Mouse (Mus musculus) layer of hippocampus, adult 8-10 months (tissue): ENCODE measurements around the gene Rhbdl3. TPM values are rescaled to one million over a fixed set of nuclear protein-coding genes. Genes with fewer than 3 reads are reported as not detected.

ENCODE experiments used
- DNase-seq, 2 experiments: peaks; one replicate each; pipeline ENCODE4 v3.0.0; 2022; ENCODE audit warnings: low spot score in 2 of 2
- total RNA-seq, 4 experiments: library from RNA; stranded (reverse); gene quantifications; 2 replicates each; pipeline ENCODE4 v1.2.4; 2022

Rhbdl3 gene
- 10 to 100 TPM; 26.0 to 29.6 (median 28.2) TPM for total RNA-seq

DNA sequence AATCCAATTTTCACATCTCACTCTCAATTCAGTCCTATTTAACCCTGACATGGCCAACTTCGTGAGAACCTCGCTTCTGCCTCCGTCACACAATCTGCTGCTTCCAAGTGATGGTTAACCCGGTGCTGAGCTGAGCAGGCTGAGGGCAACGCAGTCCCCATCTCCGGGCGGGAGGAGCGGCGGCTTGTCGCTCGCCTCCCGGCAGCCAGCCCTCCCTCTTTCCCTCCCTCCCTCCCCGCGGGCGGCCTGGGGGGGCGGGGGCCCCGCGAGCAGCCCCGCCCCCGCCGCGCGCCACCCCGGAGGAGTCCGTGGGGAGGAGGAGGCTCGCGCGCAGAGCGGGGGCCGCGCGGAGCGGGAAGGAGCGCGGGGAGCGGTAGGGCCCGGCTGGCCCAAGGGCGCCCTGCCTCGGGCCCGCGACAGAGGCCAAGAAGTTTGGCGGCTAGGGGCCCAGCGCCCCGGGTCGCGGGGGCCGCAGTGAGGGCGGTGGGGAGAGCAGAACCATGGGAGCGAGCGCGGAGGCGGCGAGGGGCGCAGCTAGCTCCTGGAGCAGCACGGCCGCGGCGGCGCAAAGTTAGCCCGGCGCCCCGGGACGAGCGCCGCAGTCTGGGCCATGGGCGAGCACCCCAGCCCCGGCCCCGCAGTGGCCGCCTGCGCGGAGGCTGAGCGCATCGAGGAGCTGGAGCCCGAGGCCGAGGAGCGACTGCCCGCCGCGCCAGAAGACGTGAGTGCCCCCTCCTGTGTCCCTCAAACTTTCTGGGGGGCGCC lies at the start of gene Rhbdl3:
TSS of gene Rhbdl3 (plus strand) at position 362 of the 765 bp plus-strand sequence.
- DNase-seq, result peak in 1 of 2 experiments; percentile 41

DNA sequence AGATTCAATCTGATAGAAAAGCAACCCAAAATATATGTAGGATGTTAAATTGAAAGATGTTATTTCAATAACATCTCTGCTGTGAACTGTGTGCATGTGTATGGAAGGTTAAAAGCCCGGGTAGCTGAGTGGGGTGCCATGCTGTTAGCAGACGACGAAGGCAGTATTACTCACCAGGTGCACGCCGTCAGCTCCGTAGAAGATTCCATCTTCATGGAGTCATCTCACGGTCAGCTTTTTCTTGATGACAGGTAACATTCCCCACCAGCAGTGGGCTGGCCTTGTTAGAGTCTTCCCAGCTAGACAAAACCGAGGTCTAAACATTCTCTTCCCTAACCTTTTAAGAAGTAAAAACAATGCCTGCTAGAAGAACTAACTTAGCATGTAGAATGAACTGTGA lies 36.6 kb upstream of the Rhbdl3 start:
- DNase-seq, result no peak

DNA sequence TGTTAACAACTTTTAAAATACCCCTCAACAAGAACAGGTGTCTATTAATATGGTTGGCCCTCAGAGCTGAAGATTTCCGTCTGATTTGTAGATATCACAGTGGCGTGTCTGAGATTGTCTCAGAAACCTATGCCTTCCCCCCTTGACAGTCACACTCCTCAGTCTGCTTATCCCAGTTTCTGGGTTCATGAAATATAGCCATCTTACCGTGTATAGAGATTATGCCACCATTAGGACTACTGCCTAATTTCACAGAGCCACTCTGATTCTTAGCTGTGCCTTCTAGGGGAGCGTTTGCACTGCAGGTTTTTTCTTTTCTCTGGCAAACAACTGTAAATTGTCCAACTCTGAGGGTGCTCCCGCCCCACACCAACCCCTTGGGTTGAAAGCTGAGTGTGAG lies 29.6 kb upstream of the Rhbdl3 start:
- DNase-seq, result no peak

DNA sequence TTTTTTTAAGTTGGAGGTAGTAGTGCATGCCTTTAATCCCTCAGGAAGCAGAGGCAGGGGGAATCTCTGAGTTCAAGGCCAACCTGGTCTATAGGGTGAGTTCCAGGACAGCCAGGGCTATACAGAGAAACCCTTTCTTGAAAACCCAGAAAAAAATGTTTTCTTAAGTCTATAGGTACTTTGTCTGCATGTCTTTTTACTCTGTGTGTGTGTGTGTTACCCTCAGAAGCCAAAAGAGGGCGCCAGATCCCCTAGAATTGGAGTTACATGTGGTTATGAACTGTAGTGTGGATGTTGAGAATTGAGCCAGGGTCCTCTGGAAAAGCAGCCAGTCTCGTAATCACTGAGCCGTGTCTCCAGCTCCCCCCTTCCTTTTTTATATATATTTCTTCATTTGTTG lies 25.7 kb upstream of the Rhbdl3 start:
- no peak for DNase-seq

DNA sequence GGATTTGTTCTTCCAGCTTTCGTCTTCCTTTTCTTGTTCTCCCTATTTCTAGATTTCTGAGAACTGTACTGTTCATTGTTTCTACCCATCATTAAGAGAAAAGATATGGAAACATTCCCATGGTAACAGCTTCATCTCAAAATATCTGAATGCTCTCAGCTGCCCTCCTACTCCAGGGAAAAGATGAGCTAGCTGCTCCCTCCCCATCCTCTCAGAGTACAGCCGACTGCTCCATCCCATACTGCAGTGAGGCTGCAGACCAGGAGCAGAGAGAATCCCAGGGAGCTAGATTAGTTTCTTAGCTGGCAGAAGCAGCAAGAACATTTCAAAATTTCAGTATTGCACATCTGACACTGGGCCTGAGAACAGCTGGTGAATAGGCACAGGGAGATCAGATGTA lies 22.7 kb upstream of the Rhbdl3 start:
- no peak for DNase-seq

DNA sequence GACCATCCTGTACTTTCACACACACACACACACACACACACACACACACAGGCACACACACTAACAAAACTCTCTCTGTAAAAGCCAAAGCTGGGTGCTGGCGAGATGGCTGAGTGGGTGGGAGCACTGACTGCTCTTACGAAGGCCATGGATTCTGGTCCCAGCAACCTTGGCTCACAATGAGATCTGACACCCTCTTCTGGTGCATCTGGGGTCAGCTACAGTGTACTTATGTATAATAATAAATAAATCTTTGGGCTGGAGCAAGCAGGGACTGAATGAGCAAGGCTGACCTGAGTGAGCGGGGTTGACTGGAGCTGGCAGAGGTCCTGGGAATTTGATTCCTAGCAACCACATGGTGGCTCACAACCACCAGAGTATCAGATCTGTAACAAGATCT lies 16.9 kb upstream of the Rhbdl3 start:
- no peak for DNase-seq

DNA sequence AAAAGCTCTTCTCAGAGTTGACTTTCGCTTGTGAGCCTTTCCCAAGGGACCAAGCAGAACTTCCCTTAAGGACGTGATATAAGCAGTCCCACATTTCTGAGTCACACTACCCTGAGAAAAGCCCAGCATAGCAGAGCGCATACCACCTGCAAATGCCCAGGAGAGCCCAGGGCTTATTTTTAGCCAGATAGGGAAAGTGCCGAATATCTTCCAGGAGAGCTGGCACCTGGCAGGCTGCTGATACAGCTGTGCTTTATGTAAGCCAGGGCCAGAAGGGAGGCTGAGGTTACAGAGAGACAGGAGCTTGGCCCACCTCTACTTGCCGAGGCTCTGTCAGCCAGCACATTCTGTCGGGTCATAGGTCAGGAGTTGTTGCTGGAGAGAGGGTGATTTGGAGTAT lies 16.1 kb upstream of the Rhbdl3 start:
- DNase-seq, result no peak

DNA sequence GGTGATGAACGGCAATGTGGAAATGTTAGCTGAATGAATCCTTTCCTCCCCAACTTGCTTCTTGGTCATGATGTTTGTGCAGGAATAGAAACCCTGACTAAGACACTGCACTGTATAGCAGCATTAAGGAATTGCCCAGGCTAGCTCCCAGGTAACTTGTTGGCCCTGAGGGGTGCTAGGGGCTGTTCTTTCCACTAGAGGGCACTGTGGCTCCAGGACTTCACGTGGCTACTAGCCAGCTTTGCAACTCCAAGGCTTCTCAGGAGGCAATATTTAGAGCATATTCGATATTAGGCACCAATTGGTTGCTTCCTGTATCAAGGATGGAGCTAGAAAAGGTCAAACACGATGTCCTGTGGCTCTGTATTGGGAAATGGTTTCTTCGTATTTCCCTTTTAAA lies 13.6 kb upstream of the Rhbdl3 start:
- peak in 1 of 2 experiments; percentile 75 for DNase-seq

DNA sequence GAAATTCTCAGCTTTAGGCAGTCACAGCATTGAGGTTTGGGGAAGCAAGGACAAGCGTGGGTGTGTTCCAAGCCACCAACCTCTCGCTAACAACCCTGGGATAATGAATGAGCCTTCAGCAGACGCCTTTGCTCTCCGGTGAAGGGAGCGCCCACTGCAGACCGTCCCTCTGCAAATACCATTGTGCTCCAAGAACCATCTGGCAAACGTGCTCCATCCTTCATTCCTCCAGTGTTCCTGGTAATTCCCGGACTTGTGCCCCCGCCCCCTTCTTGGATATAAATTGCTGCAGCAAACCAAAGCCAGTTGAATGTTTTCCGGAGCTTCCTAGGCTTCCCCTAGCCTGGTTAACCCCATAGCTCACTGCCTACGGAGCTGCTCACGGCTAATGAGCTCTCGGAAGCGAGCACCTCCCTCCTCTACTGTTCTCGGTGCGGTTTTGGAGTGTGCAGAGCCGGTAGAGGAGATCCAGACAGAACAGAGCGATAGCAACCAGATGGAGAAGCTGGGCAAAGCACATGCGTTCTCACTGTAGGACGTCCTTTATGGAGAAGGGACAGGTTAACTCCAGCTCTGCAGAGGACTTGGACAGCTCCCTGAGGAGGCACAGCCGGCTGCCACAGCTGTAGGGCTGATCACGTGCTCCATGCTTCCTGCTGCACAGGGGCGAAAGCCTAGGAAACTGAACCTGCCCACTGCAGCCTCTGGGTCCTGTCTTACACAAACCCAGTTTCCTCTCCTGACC lies 10.8 kb upstream of the Rhbdl3 start:
- peak; percentile 51 to 63 for DNase-seq

DNA sequence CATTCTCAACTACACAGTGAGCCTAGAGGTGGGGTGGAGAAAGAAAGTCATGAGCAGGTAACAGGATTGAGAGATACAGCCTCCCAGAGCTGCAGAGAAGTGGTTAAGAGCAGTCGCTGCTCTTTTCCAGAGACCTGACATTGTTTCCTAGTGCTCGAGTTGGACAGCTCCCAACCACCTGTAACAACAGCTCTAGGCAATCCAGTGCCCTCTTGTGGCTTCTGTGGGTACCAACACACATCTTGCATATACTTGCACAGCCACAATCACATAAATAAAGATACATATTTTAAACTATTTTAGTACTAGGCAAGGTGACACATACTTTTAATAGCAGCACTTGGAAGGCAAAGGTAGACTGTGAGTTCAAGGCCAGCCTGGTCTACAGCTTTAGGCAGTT lies 9.7 kb upstream of the Rhbdl3 start:
- DNase-seq, result no peak

DNA sequence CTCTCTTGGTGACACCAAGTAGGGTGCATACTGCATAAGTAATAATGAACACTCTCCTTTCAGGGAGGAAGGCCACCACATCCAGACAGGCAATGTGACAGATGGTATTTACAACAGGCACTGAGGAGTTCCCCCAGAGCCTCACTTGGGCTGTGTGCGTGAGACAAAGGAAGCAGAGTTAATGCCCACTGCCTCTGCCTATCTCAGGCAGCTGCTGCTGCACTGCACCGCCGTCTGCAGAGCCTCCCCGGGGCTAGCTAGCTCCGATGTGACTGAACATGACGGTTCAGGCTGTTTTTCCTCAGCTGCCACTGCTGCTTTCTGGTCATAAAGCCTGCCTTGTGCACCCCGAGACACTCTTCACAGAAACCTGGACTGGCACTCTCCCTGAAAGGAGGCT lies 8.2 kb upstream of the Rhbdl3 start:
- no peak for DNase-seq

DNA sequence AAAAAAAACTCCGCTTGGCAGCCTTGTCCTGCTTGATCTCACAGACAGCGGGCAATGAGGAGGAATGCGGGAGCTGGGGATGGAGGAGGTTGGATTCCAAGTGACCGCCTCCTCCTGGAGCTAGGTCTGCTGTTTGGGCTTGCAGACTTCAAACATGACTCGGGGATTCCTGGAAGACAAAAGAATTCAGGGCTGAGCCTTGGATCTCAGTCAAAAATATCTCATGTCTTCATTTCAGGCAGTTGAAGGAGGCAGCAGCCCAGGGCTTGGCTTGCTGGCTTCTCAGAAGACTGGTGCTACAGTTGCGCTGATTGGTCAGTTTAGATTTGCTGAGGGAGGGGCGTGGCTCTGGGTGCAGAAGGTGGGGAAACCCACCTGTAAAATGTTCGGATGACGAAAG lies 5.6 kb upstream of the Rhbdl3 start:
- DNase-seq, result no peak

DNA sequence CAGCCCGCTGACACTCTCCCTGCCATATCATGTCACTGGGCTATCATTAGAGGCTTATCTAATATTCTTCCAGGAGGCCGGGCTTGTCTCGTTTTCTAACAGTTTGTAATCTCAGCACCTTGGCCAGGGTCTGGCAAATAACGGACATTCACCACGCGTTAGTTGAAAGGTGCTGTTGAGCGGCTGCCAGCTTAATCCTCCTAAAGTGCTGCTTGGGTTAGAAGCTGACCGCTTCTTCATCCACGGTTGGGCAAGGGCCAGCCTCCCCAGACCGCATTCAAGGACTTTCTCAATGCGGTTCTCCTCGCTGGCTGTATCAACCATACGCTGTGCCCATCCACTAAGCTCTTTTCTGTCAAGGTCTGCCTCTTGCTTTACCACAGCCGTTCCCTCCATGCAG lies 4.9 kb upstream of the Rhbdl3 start:
- DNase-seq, result no peak

DNA sequence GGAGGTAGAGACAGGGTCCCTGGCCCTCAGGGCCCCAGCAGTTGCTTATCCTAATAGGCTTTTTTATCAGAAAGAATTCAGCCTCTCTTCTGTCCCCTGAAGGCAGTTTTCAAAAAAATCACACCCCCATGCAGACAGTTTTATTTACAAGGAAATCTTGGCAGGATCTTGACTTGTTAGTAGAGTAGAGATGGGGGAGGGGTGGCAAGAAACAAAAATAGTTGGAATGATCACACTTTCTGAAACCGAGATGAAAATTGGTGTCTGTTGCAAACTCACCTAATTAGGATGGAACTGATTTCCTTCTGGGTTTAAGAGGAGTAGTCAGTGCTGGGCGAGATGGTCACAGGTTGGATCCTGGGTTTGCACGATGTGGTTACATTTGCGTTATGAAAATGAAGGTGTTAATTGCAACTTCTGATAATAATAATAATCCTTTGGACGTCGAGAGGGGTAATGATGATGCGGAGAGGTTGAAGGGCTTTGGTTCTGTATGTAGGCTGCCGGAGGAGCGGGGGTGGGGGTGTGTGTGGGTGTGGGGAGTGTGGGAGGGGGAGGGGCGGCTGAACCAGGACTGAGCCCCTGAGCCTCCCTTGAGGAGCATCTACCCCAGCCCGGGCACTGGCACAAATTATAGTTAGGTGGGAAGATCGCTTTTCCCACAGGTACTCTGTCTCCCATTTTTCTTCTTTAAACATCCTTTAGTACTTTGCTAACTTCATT lies 1.0 kb upstream of the Rhbdl3 start:
- no peak for DNase-seq

DNA sequence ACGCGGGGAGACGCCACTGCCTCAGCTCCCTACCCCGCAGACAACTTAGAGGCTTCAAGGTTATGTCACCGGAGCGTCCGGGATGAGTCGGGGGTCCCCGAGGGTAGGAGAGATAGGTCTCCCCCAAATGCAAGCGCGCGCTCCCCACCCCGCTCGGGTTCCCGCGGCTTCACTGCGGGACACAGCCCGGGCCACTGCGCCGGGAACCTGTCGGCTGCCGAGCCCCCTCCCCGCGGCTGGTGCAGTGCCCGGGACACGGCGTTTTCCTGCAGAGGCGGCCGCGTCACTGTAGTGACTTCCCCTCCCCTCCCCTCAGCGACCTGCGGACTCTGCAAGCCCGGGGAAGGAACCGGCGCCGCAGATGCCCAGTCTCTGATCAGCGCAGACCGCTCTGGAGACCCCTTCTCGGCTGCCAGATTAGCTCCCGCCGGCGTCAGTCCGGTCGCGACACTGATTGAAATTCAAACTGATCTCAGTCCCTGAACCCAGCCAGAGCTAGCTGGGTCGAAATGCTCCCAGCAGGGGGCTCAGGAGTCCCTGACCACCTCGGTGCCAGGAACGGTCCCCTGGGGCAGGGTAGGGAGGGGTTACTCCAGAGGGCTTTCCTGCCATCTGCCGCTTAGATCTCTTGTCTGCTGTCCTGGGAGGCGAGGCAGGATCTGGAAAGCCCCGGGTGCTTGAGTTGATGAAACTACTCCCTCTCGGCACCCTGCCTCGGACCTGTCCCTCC lies 769 bp downstream of the Rhbdl3 start:
- no peak for DNase-seq

DNA sequence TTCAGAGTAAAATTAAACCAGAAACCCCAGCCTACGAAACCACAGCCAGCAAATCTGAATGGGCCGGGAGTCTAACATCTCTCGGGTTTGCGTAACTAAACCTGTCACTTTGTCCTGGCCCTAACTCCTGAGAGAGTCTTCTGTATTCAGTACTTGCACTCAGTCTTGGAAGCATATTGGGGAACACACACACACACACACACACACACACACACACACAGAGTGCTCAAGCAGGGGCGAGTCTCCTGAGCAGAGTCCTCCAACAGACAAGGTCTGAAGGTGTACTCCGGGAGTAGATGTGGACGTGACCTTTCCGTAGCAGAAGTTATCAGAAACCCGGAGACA lies 1.3 kb downstream of the Rhbdl3 start:
- no peak for DNase-seq

DNA sequence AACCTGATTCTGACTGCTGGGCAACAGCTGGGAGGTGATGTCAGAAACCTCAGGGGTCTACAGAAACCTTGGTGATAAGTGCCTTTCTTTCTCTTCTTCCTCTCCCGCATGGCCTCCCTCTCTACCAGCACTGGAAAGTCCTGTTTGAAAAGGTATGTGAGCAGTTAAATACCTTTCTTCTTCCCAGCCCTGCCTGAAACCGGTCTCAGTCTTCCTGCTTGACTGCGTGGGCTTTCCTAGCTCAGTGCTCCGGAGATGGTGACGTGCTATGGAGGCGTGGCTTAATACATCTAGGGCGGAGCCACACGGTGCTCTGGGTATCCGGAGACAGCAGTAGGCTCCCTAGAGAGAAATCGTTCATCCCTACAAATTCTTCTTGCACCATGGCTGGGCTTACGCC lies 1.8 kb downstream of the Rhbdl3 start:
- peak; percentile 78 to 79 for DNase-seq

DNA sequence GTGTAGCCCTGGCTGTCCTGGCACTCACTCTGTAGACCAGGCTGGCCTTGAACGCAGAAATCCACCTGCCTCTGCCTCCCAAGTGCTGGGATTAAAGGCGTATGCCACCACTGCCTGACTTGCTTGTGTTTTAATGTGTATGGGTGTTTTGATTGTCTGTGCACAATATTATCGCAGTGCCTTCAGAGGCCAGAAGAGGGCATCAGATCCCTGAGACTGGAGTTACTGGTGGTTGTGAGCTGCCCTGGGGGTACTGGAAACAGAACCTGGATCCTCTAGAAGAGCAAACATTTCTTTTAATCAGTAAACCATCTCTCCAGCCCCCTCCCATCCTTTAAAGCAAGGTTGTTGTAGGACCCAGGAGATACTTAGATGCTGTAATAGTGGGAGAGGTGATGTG lies 3.0 kb downstream of the Rhbdl3 start:
- no peak for DNase-seq

DNA sequence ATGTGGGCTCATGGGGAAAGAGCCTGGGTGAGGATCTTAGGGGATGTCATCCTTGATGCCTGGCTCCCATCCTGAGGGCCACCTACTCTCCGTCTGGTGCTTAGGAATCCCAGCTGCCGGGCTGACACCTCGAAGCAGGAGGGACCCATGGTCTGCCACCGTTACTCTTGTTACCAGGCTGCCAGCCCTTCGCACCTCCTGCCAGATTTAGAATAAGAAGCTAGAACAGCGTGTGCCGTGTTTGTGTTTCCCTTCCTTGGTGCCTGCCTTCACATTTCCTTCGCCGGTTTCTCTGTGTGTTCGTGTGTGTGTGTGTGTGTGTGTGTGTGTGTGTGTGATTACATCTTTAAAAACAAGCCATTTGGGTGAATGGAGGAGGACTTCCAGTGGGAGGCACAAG lies 4.1 kb downstream of the Rhbdl3 start:
- peak; percentile 78 to 79 for DNase-seq

DNA sequence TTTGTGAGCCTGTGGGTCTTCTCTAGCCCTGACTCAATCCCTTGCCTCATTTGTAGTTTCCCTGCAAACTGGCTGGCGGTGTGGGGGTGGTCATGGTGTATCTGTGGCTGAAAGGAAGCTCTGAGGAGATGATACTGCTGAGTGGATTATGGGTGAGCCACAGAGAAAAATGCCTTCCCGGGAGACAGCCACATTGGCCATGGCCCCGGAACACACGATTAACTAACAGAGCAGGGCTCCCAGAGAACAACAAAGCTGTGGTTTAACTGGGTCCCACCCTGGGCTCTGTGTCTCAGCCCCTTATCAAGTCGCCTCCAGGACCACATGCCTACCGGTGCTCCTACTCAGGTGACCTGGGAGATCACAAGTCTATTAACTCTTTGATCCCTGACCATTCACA lies 7.8 kb downstream of the Rhbdl3 start:
- no peak for DNase-seq

DNA sequence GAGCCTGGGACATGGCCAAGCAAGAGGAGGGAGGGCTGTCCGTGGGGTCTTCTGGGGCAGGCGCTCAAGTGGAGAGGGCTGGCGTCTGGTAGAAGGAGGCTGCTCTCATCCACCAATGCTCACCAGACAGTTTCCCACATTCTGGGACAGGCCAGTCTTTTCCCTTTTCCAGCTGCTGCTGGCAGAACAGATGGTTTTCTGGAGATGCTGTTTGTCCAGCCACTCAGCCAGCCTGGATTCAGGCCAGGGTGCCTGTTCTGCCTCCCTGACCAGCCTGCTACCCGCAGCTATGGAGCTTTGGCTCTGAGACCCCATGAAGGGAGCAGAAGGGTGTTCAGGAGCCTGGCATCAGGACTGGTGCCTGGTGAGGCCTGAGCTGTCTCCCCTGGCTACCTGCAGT lies 10.6 kb downstream of the Rhbdl3 start:
- DNase-seq, result no peak

DNA sequence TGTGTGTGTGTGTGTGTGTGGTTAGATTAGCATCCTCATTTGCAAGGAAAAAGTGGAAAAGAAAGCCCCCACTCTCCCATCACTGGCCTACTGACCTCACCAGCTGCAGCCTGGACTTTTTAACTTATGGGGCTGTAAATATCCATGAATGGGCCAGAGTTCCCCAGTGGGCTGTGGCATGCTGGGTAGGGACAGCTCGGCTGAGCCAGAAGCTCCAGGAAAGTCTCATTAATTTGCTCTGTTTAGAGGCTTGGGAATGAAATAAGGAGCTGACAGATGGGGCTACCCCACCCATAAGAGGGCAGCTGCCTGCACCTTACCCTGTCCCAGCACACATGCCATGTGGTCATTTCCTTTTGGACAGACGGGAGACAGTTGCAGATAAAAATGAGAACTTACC lies 11.3 kb downstream of the Rhbdl3 start:
- DNase-seq, result no peak
